Mouse (Mus musculus) intestine, embryonic 16.5 days (tissue): Measurements from ENCODE around the gene Krtap12-1. TPM values are rescaled to one million over a fixed set of nuclear protein-coding genes. Genes with fewer than 3 reads are reported as not detected.
"Not testable (repeated sequence)": the region's sequence is repeated elsewhere in the genome, so short reads cannot be mapped to it uniquely, and the experiment has no call there.

Source experiments
- ATAC-seq: fragments of 200-750 bp; cut with Nextera tagmentation; 2 replicates; pipeline ENCODE4 v1.8.0; 2017; ENCODE audit warnings: moderate TSS enrichment, moderate library complexity
- H3K27ac ChIP-seq: fragments of 300-500 bp; sonication (generic); 2 replicates; pipeline ENCODE4 v1.5.1; 2014; ENCODE audit warnings: mild to moderate bottlenecking, low read length
- H3K27me3 ChIP-seq: fragments of 300-500 bp; sonication (generic); replicated peaks from 2 replicates; pipeline ENCODE4 v1.6.1; 2014; ENCODE audit warnings: low read length, control low read depth, mixed read lengths; ENCODE audit not compliant: control insufficient read depth, insufficient read depth
- H3K36me3 ChIP-seq: fragments of 300-500 bp; sonication (generic); 2 replicates; pipeline ENCODE4 v1.6.1; 2014; ENCODE audit warnings: low read length, control low read depth; ENCODE audit not compliant: control insufficient read depth, insufficient read depth
- H3K4me1 ChIP-seq: fragments of 300-500 bp; sonication (generic); 2 replicates; pipeline ENCODE4 v1.6.1; 2014; ENCODE audit warnings: low read length, control low read depth, mixed read lengths; ENCODE audit not compliant: control insufficient read depth, insufficient read depth
- H3K4me2 ChIP-seq: fragments of 300-500 bp; sonication (generic); 2 replicates; pipeline ENCODE4 v1.6.1; 2014; ENCODE audit warnings: low read depth, low read length, control low read depth
- H3K4me3 ChIP-seq: fragments of 300-500 bp; sonication (generic); 2 replicates; pipeline ENCODE4 v1.5.1; 2014; ENCODE audit warnings: mild to moderate bottlenecking, low read length
- H3K9ac ChIP-seq: fragments of 300-500 bp; sonication (generic); 2 replicates; pipeline ENCODE4 v1.6.1; 2014; ENCODE audit warnings: low read depth, low read length
- H3K9me3 ChIP-seq: fragments of 300-500 bp; sonication (generic); 2 replicates; pipeline ENCODE4 v1.6.1; 2016; ENCODE audit warnings: low read length, control low read depth; ENCODE audit not compliant: control insufficient read depth
- WGBS: fragments of 180-500 bp; shearing (Covaris S2); extraction: QIAGEN DNeasy Blood & Tissue Kit; methylation state at CpG from one replicate; pipeline ENCODE4 v1.1.7; 2014; 5-methylcytosine and 5-hydroxymethylcytosine counted together
- polyA plus RNA-seq: library from polyadenylated mRNA; unstranded; fragments of >200 nt; fragmentation: Nextera tagmentation; extraction: Ambion mirVana; gene quantifications from 2 replicates; pipeline ENCODE4 v1.2.1, GENCODE M21; 2015

Gene Krtap12-1
- polyA plus RNA-seq, 1 experiment from 2014 or later, result not detected

GRCm38 (mm10) chr10:77690356-77690807 lies 30.0 kb upstream of the Krtap12-1 start, which contains the start of gene Gm19402:
Gene Gm19402 (minus strand): TSS chr10:77690757.
- peaks cover 14% of the 10 kb centered on the region; the same call in 1 of the 2 replicates for H3K27me3 ChIP-seq
- H3K36me3 ChIP-seq, H3K9me3 ChIP-seq, H3K4me3 ChIP-seq, H3K9ac ChIP-seq, ATAC-seq, H3K4me1 ChIP-seq, H3K27ac ChIP-seq, H3K4me2 ChIP-seq: not testable (repeated sequence)
- 72% methylated on average over 3 of the region's 3 CpGs for WGBS

- H3K9me3 ChIP-seq, result 0 out of 2 replicates have a peak, but pooled peaks cover 4% of the 10 kb centered on the region
- ATAC-seq, result no peak
- no peak within 1 kb of the TSS for H3K27ac ChIP-seq
- no peaks in the 10 kb centered on the region for H3K36me3 ChIP-seq
- no peaks in the 10 kb centered on the region for H3K27me3 ChIP-seq
- no peak within 1 kb of the TSS for H3K4me2 ChIP-seq
- WGBS, result 42% methylated on average over 4 of the region's 4 CpGs
- H3K4me1 ChIP-seq, result no peaks in the 10 kb centered on the region
- no peak within 1 kb of the TSS for H3K4me3 ChIP-seq
- H3K9ac ChIP-seq, result no peak within 1 kb of the TSS
These were observed 23.3 kb upstream of the Krtap12-1 start, which contains the start of gene Gm9508 for GRCm38 (mm10) chr10:77697133-77697532. Gene Gm9508 (minus strand): TSS chr10:77697233.

DNA sequence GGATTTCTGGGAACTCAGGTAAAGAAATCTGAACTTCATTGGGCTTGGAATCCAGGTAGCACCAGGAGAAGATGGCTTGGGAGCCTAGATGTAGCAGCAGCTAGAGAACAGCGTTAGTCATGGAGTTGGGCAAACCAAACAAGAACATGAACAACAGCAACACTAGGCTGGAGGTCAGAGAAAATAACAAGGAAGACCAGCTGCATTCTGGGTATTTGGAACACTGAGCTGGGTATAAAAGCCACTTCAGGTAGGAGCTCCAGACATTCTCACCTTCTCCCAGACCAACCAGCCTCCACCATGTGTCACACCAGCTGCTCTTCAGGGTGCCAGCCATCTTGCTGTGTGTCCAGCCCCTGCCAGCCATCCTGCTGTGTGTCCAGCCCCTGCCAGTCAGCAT lies 14.1 kb upstream of the Krtap12-1 start, which contains the start of gene Gm10272:
Gm10272 (plus strand) TSS at position 301 of the 400 bp plus-strand sequence.
- Histone ChIP-seq H3K4me3 (no peak within 1 kb of the TSS), H3K4me2 (no peak within 1 kb of the TSS), H3K9ac (no peak within 1 kb of the TSS), H3K27ac (no peak within 1 kb of the TSS), H3K36me3 (no peaks in the 10 kb centered on the region), H3K9me3 (no peaks in the 10 kb centered on the region), H3K4me1 (no peaks in the 10 kb centered on the region), H3K27me3 (no peaks in the 10 kb centered on the region)
- WGBS, result 96% methylated on average over 1 of the region's 1 CpGs
- ATAC-seq, result no peak

- H3K27ac ChIP-seq, result no peak overlapping the region
- no peak for ATAC-seq
- no peaks in the 10 kb centered on the region for H3K36me3 ChIP-seq
- H3K4me3 ChIP-seq, result no peak overlapping the region
- H3K9me3 ChIP-seq, result peaks cover 3% of the 10 kb centered on the region
- no peaks in the 10 kb centered on the region for H3K27me3 ChIP-seq
- H3K4me1 ChIP-seq, result no peaks in the 10 kb centered on the region
- no peak overlapping the region for H3K4me2 ChIP-seq
- no peak overlapping the region for H3K9ac ChIP-seq
- 72% methylated on average over 3 of the region's 3 CpGs for WGBS
These were observed 10.6 kb upstream of the Krtap12-1 start for GRCm38 (mm10) chr10:77709831-77710230.

DNA sequence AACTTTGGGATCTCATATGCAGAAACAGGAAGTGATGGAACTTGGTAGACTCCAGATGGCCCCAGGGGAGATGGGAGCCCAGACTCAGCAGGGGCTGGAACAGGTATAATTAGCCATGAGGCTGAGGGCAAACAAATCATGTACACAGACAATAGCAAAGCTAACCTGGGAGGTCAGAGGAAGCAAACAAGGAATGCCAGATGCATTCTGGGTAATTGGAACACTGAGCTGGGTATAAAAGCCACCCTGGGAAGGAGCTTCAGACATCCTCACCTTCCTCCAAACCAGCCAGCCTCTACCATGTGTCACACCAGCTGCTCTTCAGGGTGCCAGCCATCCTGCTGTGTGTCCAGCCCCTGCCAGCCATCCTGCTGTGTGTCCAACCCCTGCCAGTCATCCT lies 9.2 kb upstream of the Krtap12-1 start, which contains the start of gene Gm10024:
Gm10024 (plus strand) TSS at position 301 of the 400 bp plus-strand sequence.
- not testable (repeated sequence) for H3K9ac ChIP-seq, H3K9me3 ChIP-seq, H3K27me3 ChIP-seq, H3K36me3 ChIP-seq, H3K4me1 ChIP-seq, ATAC-seq, H3K4me2 ChIP-seq, H3K27ac ChIP-seq, H3K4me3 ChIP-seq

DNA sequence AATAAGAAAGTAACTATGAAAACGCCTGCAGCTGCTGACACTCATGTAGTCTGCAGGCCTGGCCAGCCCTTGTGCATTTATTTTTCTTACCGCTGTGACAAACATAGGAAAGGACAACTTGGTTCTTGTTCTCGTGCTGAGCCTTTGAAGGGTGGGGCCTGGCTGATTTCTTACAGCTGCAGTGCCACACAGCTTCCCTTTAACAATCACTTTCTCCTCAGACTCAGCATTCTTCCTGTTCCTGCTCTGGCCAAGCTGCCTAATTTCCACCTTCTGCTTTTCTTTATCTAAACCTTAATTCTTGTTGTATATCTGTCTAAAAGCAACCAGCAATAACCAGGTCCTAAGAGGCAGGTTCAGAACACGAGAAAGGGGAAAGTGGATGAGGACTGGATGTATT lies 6.7 kb upstream of the Krtap12-1 start:
- no peak for ATAC-seq
- Histone ChIP-seq H3K4me2 (no peak overlapping the region), H3K9me3 (peaks cover 4% of the 10 kb centered on the region), H3K27me3 (no peaks in the 10 kb centered on the region), H3K9ac (no peak overlapping the region), H3K4me1 (no peaks in the 10 kb centered on the region), H3K36me3 (no peaks in the 10 kb centered on the region), H3K4me3 (no peak overlapping the region), H3K27ac (no peak overlapping the region)
- WGBS, result 66% methylated on average over 4 of the region's 4 CpGs

DNA sequence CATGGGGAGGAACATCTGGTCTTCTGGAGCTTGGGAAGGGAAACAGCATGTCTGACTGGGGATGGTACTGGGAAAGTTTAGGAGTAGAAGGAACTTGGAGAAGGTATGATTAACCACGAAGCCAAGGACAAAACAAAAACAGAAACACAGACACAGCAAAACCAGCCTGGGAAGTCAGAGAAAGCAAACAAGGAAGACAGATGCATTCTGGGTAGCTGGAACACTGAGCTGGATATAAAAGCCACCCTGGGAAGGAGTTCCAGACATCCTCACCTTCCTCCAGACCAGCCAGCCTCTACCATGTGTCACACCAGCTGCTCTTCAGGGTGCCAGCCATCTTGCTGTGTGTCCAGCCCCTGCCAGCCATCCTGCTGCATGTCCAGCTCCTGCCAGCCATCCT lies 4.9 kb upstream of the Krtap12-1 start, which contains the start of gene Gm10142:
Gm10142 (plus strand) TSS at position 301 of the 400 bp plus-strand sequence.
- ATAC-seq, result no peak
- H3K4me1 ChIP-seq, result no peaks in the 10 kb centered on the region
- H3K27me3 ChIP-seq, result no peaks in the 10 kb centered on the region
- H3K27ac ChIP-seq, result no peak within 1 kb of the TSS
- H3K4me3 ChIP-seq, result no peak within 1 kb of the TSS
- H3K9me3 ChIP-seq, result peaks cover 4% of the 10 kb centered on the region
- H3K36me3 ChIP-seq, result no peaks in the 10 kb centered on the region
- no peak within 1 kb of the TSS for H3K9ac ChIP-seq
- WGBS, result 84% methylated on average over 1 of the region's 1 CpGs
- H3K4me2 ChIP-seq, result no peak within 1 kb of the TSS

DNA sequence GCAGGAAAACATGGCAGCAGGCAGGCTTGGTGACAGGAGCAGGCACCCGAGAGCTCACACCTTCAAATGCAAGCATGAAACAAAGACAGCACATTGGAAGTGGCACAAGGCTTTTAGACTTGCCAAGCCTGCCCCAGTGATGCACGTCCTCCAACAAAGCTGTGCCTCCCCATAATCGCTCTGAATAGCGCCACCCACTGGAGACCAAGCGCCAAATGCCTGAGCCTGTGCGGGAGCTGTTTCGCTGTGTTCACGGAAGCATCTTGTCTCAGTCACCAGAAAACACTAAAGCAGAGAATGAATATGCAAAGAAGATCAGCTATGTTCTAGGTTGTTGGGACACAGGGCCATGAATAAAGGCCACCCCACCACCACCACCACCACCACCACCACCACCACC lies 4.5 kb downstream of the Krtap12-1 start:
- H3K9me3 ChIP-seq, result no peaks in the 10 kb centered on the region
- no peak overlapping the region for H3K4me3 ChIP-seq
- no peak overlapping the region for H3K9ac ChIP-seq
- H3K27me3 ChIP-seq, result no peaks in the 10 kb centered on the region
- H3K36me3 ChIP-seq, result no peaks in the 10 kb centered on the region
- H3K4me1 ChIP-seq, result no peaks in the 10 kb centered on the region
- ATAC-seq, result no peak
- no peak overlapping the region for H3K27ac ChIP-seq
- WGBS, result 70% methylated on average over 8 of the region's 8 CpGs
- H3K4me2 ChIP-seq, result no peak overlapping the region

DNA sequence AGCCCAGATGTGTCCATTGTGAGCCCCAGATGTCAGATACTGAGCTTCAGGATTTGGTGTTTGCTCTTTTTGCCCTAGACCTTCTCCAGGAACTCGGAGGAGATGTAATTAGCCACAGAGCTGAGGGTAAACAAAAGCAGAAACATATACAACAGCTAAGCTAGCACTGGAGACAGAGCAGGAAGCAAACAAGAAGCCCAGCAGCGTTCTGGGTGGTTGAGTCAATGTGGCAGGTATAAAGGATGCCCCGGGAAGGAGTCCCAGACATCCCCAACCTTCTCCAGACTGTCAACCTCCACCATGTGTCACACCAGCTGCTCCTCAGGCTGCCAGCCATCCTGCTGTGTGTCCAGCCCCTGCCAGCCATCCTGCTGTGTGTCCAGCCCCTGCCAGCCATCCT lies 5.8 kb downstream of the Krtap12-1 start, which contains the start of gene Gm10100:
Gm10100 (plus strand) TSS at position 301 of the 400 bp plus-strand sequence.
- WGBS, result 31% methylated on average over 3 of the region's 3 CpGs
- Histone ChIP-seq H3K9ac (no peak within 1 kb of the TSS), H3K27ac (no peak within 1 kb of the TSS), H3K27me3 (no peaks in the 10 kb centered on the region), H3K4me1 (no peaks in the 10 kb centered on the region), H3K36me3 (no peaks in the 10 kb centered on the region), H3K4me2 (no peak within 1 kb of the TSS), H3K9me3 (no peaks in the 10 kb centered on the region), H3K4me3 (no peak within 1 kb of the TSS)
- ATAC-seq, result no peak

- no peaks in the 10 kb centered on the region for H3K27me3 ChIP-seq
- no peak overlapping the region for H3K9ac ChIP-seq
- H3K4me3 ChIP-seq, result no peak overlapping the region
- no peak overlapping the region for H3K4me2 ChIP-seq
- 59% methylated on average over 4 of the region's 4 CpGs for WGBS
- no peaks in the 10 kb centered on the region for H3K9me3 ChIP-seq
- no peak for ATAC-seq
- no peak overlapping the region for H3K27ac ChIP-seq
- no peaks in the 10 kb centered on the region for H3K36me3 ChIP-seq
- no peaks in the 10 kb centered on the region for H3K4me1 ChIP-seq
These were observed 7.9 kb downstream of the Krtap12-1 start for GRCm38 (mm10) chr10:77728280-77728679.
